Mouse (Mus musculus): ENCODE measurements at regions not wholly inside any gene's neighbourhood (a gene's known extent, or its start where the extent isn't known, plus 50 kb on each side); places are given as distances from the start of the nearest gene placed in this dataset.

DNA sequence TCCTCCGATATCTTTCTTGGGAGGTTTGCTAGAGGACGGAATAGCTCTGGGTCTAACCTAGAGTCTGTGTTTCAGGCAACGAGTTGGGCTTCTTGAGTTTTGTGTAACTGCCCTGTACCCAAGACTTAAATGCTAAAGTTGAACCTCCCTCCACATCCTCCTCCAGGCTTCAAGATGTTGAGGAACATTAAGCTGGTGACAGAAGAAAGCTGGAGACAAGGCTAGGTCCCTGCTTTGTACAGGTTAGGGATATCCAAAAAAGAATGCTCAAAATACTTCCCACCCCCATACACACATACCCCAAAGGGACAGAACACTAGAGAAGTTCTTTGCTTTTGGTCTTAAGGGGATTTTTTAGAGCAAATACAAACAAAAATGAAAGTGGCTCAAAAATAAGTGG is 303.6 kb downstream of the Ets1 start:
- TF ChIP-seq CTCF (conservative IDR thresholded peaks at IDR 0.05; ENCODE audit: insufficient read depth, insufficient read length, low read depth, low read length) (no peak), POLR2A (IDR thresholded peaks at IDR 0.05; ENCODE audit: low read depth, low read length) (no peak)
